Mouse (Mus musculus): Measurements from ENCODE around the gene Nhlh2. TPM values are rescaled to one million over a fixed set of nuclear protein-coding genes. Genes with fewer than 3 reads are reported as not detected.

The Nhlh2 gene
- polyA plus RNA-seq, 1 experiment from 2014 or later: 0.19 TPM

DNA sequence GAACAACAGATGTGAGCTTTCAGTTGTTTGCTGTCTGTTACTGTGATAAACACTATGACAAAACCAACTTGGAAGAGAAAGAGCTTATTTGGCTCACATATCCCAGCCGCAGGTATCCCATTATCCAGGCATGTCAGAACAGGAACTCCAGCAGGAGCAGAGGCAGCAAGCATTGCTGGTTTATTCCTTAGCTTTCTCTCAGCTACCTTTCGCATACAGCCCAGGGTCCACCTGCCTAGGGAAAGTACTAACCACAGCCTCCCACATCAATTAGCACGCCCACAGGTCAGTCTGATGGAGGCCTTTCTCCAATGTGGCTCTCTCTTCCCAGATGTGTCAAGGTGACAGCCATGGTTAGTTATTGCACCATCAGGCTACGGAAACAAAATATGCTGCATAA, 31.8 kb downstream of the Nhlh2 start:
- ATAC-seq (replicated peaks; ENCODE audit: low FRiP score): no peak
- no peak for DNase-seq (ENCODE audit: low spot score)
- no peak overlapping the region for H3K9ac ChIP-seq (ENCODE audit: low read depth, low read length)
- no peak overlapping the region for H3K27ac ChIP-seq (ENCODE audit: low read depth, low read length)
- H3K36me3 ChIP-seq (ENCODE audit: control insufficient read depth, insufficient read depth, low read length): no peaks in the 10 kb centered on the region
- WGBS: 82% methylated on average over 4 of the region's 4 CpGs
- no peaks in the 10 kb centered on the region for H3K4me1 ChIP-seq (replicated peaks; ENCODE audit: control insufficient read depth, insufficient read depth, low read length)
- H3K27me3 ChIP-seq (replicated peaks; ENCODE audit: control insufficient read depth, insufficient read depth, low read length): no peaks in the 10 kb centered on the region
- H3K9me3 ChIP-seq (ENCODE audit: control insufficient read depth, low read length): no peaks in the 10 kb centered on the region
- no peak overlapping the region for H3K4me3 ChIP-seq (ENCODE audit: low read depth, low read length)
- no peak overlapping the region for H3K4me2 ChIP-seq

DNA sequence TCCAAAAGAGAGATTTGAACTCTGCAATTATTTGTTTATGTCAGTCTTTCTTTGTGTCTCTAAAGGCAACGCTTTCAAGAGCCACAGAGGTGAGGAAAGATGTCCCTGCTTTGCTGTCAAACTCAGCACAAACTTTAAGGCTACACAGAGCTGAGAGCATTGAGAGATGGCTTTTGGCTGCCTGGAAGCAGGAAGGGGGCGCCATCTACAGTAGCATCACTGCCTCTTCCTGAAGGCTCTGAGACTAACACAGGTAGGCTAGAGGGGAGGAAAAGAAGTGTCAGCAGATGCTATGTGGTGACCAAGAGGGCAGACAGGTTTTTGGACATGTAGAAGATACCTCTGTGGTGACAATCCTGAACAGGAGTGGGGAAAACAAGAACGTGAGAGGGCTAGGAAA, 35.2 kb downstream of the Nhlh2 start:
- no peak overlapping the region for H3K9ac ChIP-seq (ENCODE audit: low read depth, low read length)
- WGBS: 32% methylated on average over 3 of the region's 3 CpGs
- H3K4me3 ChIP-seq (ENCODE audit: low read depth, low read length): no peak overlapping the region
- no peak for ATAC-seq (replicated peaks; ENCODE audit: low FRiP score)
- no peaks in the 10 kb centered on the region for H3K4me1 ChIP-seq (replicated peaks; ENCODE audit: control insufficient read depth, insufficient read depth, low read length)
- H3K4me2 ChIP-seq: no peak overlapping the region
- no peak for DNase-seq (ENCODE audit: low spot score)
- no peaks in the 10 kb centered on the region for H3K9me3 ChIP-seq (ENCODE audit: control insufficient read depth, low read length)
- H3K27me3 ChIP-seq (replicated peaks; ENCODE audit: control insufficient read depth, insufficient read depth, low read length): no peaks in the 10 kb centered on the region
- H3K27ac ChIP-seq (ENCODE audit: low read depth, low read length): no peak overlapping the region
- H3K36me3 ChIP-seq (ENCODE audit: control insufficient read depth, insufficient read depth, low read length): no peaks in the 10 kb centered on the region

DNA sequence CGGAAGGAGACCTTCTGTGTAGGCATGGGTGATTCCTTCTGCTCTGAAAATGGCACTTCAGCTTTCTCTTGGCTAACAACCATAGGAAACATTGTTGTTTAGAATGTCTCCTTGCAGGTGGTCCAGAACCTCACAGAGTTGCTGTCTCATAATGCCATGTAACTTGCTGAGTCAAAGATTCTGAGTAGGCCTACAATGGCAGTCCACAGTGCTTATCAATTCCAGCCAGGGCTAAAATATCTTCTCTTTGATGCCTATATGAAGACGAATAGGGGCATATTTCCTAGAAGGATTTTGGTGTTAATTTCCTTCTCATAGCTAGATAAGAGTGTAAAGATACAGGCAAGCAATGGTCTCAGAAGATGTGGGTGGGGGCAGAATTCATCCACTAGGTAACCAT, 37.7 kb downstream of the Nhlh2 start:
- peak; percentile 63; the same call in 1 of the 2 replicates for ATAC-seq (replicated peaks; ENCODE audit: low FRiP score)
- H3K27me3 ChIP-seq (replicated peaks; ENCODE audit: control insufficient read depth, insufficient read depth, low read length): no peaks in the 10 kb centered on the region
- no peak overlapping the region for H3K9ac ChIP-seq (ENCODE audit: low read depth, low read length)
- no peaks in the 10 kb centered on the region for H3K4me1 ChIP-seq (replicated peaks; ENCODE audit: control insufficient read depth, insufficient read depth, low read length)
- H3K36me3 ChIP-seq (ENCODE audit: control insufficient read depth, insufficient read depth, low read length): no peaks in the 10 kb centered on the region
- WGBS: 66% methylated on average over 2 of the region's 2 CpGs
- H3K4me3 ChIP-seq (ENCODE audit: low read depth, low read length): no peak overlapping the region
- DNase-seq (ENCODE audit: low spot score): no peak
- no peak overlapping the region for H3K27ac ChIP-seq (ENCODE audit: low read depth, low read length)
- H3K9me3 ChIP-seq (ENCODE audit: control insufficient read depth, low read length): no peaks in the 10 kb centered on the region
- no peak overlapping the region for H3K4me2 ChIP-seq

DNA sequence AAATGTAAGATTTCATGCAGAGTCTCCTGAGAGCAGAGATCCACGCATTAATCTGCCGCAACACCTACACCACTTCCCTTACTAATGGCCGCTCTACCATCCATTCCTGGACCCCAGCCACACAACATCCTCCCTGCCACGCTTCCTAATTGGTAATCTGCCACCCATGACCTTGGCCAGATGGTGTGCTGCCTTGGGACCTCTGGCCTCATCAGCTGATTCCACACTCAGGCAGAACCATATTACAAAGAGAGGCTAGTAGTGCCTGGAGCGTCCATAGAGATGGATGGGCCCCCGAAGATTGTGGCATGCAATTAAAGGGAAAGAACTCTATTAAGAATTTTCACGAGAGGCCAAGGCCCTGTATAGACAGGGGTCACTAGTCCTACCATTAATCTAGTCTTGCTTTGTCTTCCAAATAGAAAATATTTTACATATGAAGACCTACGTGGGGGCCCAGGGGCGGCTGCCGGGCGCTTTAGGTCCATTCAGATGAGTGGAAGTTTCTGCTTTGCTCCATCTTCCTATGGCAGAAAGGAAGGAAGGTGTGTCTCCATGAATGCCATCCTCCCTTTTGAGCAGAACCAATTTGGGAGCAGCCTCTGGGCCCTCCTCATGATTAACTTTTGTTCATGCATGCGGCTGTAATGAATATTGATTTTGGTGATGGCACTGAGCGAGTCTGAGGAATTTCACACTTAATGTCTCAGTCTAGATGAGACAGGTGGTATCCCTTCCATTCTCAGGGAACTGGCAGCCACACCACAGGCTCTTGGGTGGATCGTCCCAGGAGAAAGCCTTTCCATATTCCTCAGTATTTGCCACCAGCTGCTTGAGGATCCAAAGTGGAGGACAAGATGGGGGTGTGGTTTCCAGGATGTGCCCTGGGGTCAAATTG, 39.6 kb downstream of the Nhlh2 start:
- Histone ChIP-seq H3K27me3 (replicated peaks; ENCODE audit: control insufficient read depth, insufficient read depth, low read length) (no peaks in the 10 kb centered on the region), H3K9ac (ENCODE audit: low read depth, low read length) (no peak overlapping the region), H3K4me2 (no peak overlapping the region), H3K4me3 (ENCODE audit: low read depth, low read length) (no peak overlapping the region), H3K9me3 (ENCODE audit: control insufficient read depth, low read length) (no peaks in the 10 kb centered on the region), H3K27ac (ENCODE audit: low read depth, low read length) (no peak overlapping the region), H3K4me1 (replicated peaks; ENCODE audit: control insufficient read depth, insufficient read depth, low read length) (no peaks in the 10 kb centered on the region), H3K36me3 (ENCODE audit: control insufficient read depth, insufficient read depth, low read length) (no peaks in the 10 kb centered on the region)
- DNase-seq (ENCODE audit: low spot score): no peak
- ATAC-seq (replicated peaks; ENCODE audit: low FRiP score): no peak
- WGBS: 82% methylated on average over 14 of the region's 14 CpGs

DNA sequence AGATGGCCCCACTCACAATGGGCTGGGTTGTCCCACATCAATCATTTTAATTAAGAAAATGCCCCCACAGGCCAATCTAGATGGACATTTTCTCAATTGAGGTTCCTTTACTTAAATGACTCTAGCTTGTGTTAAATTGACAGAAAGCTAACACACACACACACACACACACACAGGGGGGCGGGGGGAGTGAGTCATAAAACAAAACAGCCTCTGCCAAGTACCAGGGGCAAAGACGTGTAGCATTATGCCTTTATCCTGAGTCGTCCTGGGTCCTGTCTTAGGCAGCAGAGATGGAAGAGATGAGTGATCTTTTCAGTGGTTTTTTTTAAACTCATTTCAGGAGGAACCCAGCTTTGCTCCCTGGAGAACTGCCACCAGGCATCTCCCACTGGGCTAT, 42.2 kb downstream of the Nhlh2 start:
- H3K9me3 ChIP-seq (ENCODE audit: control insufficient read depth, low read length): no peaks in the 10 kb centered on the region
- H3K4me1 ChIP-seq (replicated peaks; ENCODE audit: control insufficient read depth, insufficient read depth, low read length): no peaks in the 10 kb centered on the region
- WGBS: 62% methylated on average over 3 of the region's 3 CpGs
- no peaks in the 10 kb centered on the region for H3K36me3 ChIP-seq (ENCODE audit: control insufficient read depth, insufficient read depth, low read length)
- ATAC-seq (replicated peaks; ENCODE audit: low FRiP score) (no peak), DNase-seq (ENCODE audit: low spot score) (no peak)
- H3K9ac ChIP-seq (ENCODE audit: low read depth, low read length): no peak overlapping the region
- H3K27me3 ChIP-seq (replicated peaks; ENCODE audit: control insufficient read depth, insufficient read depth, low read length): no peaks in the 10 kb centered on the region
- H3K4me2 ChIP-seq: no peak overlapping the region
- no peak overlapping the region for H3K27ac ChIP-seq (ENCODE audit: low read depth, low read length)
- no peak overlapping the region for H3K4me3 ChIP-seq (ENCODE audit: low read depth, low read length)

DNA sequence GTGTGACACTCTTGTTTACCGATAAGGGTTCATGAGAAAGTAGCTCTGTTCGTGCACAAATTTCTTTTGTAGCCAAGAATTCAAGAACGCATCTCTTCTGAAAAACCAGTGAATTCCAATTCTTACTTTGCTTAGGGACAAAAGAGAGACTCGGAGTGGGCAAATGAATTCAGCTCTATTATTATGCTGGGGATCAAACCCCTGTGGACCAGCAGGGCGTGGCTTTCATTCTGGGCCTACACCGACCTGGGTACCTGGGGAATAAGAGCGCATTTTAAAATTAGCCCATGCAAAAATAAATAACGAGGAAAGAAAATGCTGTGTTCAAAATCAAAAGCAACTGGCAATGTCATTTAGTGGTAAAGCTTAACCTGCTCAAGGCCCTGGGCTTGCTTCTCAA, 43.4 kb downstream of the Nhlh2 start:
- 60% methylated on average over 8 of the region's 8 CpGs for WGBS
- Histone ChIP-seq H3K9me3 (ENCODE audit: control insufficient read depth, low read length) (no peaks in the 10 kb centered on the region), H3K4me1 (replicated peaks; ENCODE audit: control insufficient read depth, insufficient read depth, low read length) (no peaks in the 10 kb centered on the region), H3K9ac (ENCODE audit: low read depth, low read length) (no peak overlapping the region), H3K4me2 (no peak overlapping the region), H3K27me3 (replicated peaks; ENCODE audit: control insufficient read depth, insufficient read depth, low read length) (no peaks in the 10 kb centered on the region), H3K4me3 (ENCODE audit: low read depth, low read length) (no peak overlapping the region), H3K36me3 (ENCODE audit: control insufficient read depth, insufficient read depth, low read length) (no peaks in the 10 kb centered on the region), H3K27ac (ENCODE audit: low read depth, low read length) (no peak overlapping the region)
- no peak for ATAC-seq (replicated peaks; ENCODE audit: low FRiP score)
- DNase-seq (ENCODE audit: low spot score): no peak

DNA sequence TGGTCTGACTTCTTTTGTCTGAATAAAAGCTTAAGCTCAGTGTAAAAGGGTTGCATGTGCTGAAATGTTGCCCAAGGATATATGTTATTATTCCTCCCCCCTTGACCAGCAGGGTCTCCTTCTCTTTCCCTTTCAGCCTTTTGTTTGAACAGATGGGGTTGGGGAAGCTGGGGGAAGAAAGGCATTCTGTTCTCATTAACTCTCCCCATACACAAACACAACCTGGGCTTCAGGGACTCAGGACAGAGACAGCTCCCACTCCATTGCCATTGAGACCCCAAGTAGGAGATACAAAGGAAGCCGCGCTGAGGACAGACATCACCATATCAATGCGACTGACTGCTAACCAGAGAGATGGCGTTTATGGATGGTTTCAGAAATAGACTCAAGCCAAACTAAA, 46.0 kb downstream of the Nhlh2 start:
- Histone ChIP-seq H3K4me3 (ENCODE audit: low read depth, low read length) (no peak overlapping the region), H3K27ac (ENCODE audit: low read depth, low read length) (no peak overlapping the region), H3K36me3 (ENCODE audit: control insufficient read depth, insufficient read depth, low read length) (no peaks in the 10 kb centered on the region), H3K4me2 (no peak overlapping the region), H3K9me3 (ENCODE audit: control insufficient read depth, low read length) (no peaks in the 10 kb centered on the region), H3K4me1 (replicated peaks; ENCODE audit: control insufficient read depth, insufficient read depth, low read length) (0 out of 2 replicates have a peak, but pooled peaks cover 2% of the 10 kb centered on the region), H3K27me3 (replicated peaks; ENCODE audit: control insufficient read depth, insufficient read depth, low read length) (no peaks in the 10 kb centered on the region), H3K9ac (ENCODE audit: low read depth, low read length) (no peak overlapping the region)
- ATAC-seq (replicated peaks; ENCODE audit: low FRiP score) (no peak), DNase-seq (ENCODE audit: low spot score) (no peak)
- 74% methylated on average over 4 of the region's 4 CpGs for WGBS

DNA sequence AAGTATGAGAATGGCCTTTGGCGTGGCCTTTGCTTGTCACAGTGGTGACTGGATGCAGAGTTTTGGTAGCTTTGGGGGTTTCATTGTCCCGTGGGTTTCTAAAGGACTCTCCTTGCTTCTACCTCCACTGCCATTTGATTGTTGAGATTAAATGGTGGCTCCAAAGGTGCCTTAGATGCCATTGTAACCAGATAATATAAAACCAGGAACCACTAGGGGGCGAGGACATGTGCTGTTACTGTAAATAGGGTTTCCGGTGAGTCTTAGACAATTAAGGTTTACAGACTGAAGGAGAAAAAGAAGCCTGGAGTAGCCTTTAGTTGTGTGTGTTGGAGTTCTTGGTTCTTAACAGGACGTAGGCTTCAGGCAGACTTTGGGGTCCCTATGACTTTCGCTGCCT, 50.2 kb downstream of the Nhlh2 start:
- ATAC-seq (replicated peaks; ENCODE audit: low FRiP score) (no peak), DNase-seq (ENCODE audit: low spot score) (no peak)
- Histone ChIP-seq H3K27me3 (replicated peaks; ENCODE audit: control insufficient read depth, insufficient read depth, low read length) (no peaks in the 10 kb centered on the region), H3K36me3 (ENCODE audit: control insufficient read depth, insufficient read depth, low read length) (no peaks in the 10 kb centered on the region), H3K4me1 (replicated peaks; ENCODE audit: control insufficient read depth, insufficient read depth, low read length) (peaks cover 18% of the 10 kb centered on the region), H3K4me2 (no peak overlapping the region), H3K9ac (ENCODE audit: low read depth, low read length) (no peak overlapping the region), H3K27ac (ENCODE audit: low read depth, low read length) (no peak overlapping the region), H3K9me3 (ENCODE audit: control insufficient read depth, low read length) (no peaks in the 10 kb centered on the region), H3K4me3 (ENCODE audit: low read depth, low read length) (no peak overlapping the region)
- WGBS: 65% methylated on average over 6 of the region's 6 CpGs

Measured in liver, embryonic 11.5 days (tissue).